13 mouse cellular contexts compared by ENCODE assay signal in the genomic region with DNA sequence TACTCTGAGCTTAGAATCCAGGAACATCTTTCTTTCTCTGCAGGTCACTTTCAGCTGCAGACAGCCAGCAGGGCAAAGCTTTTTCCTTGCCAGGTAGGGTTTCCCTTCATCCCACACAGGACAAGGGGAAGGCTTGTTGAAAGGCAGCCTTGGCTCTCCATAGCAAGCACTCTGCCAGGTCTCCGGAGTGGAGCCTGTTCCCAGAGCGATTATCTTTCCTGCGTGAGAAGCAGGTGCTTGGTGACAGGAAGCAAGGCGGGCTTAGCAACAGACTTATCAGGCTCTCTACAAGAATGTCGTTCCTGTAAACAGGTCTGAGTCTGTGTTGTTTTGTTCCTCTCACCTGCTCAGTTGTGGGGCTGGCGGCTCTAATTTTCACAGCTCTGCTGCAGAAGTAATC.
A peak's percentile ranks its signal among the peaks of the same experiment; 100 is the strongest.
DNase-seq lines count a peak whose midpoint lies in the region; ATAC-seq and TF ChIP-seq lines count a peak whose summit lies in the region.
"Had no signal": no experiment of that assay in that cellular context is flagged by ENCODE, and none has a peak within 500 bp of the region (broad histone marks: within the 10 kb centered on the region; RNA-seq: fewer than 3 reads in every experiment).

No protein-coding gene starts in this region.

- peak; percentile 24 for DNase-seq in gastrocnemius, adult 2 months
- no peak for DNase-seq in gastrocnemius, adult 18-20 months (ENCODE audit: low spot score)
- peak; percentile 61 for DNase-seq in brain, adult 2 months (ENCODE audit: low read depth, low spot score)
- DNase-seq in cerebellum, postnatal 36 days, result peak; percentile 41 to 44
- no peak for DNase-seq in embryo, embryonic 10.5 days (ENCODE audit: low spot score)
- no peak for DNase-seq in limb, embryonic 10.5 days (ENCODE audit: low spot score)
- no peak for DNase-seq in adrenal gland, postnatal 4 days (ENCODE audit: low spot score in 2 of 2)
- DNase-seq: adrenal gland, adult 2 months; B cell, adult 2 months; lung, adult 2 months; right cerebral cortex, adult 18-20 months had no signal

- 3% methylated on average over 6 of the region's 6 CpGs for WGBS in heart, embryonic 14.5 days
- 53% methylated on average over 6 of the region's 6 CpGs for WGBS in limb, embryonic 10.5 days

- no peaks in the 10 kb centered on the region for H3K27me3 ChIP-seq in heart, embryonic 14.5 days (ENCODE audit: control insufficient read depth, insufficient read depth, low read length)
- no peaks in the 10 kb centered on the region for H3K27me3 ChIP-seq in limb, embryonic 10.5 days (ENCODE audit: low read depth, poor library complexity, severe bottlenecking)

- H3K9ac ChIP-seq in heart, embryonic 14.5 days (ENCODE audit: low read length), result no peak overlapping the region

- no peaks in the 10 kb centered on the region for H3K9me3 ChIP-seq in heart, embryonic 14.5 days (ENCODE audit: control insufficient read depth, low read length)
- no peaks in the 10 kb centered on the region for H3K9me3 ChIP-seq in limb, embryonic 10.5 days (replicated peaks)

- H3K4me2 ChIP-seq in heart, embryonic 14.5 days (ENCODE audit: low read length), result no peak overlapping the region

- no peak overlapping the region for H3K4me3 ChIP-seq in gastrocnemius, adult 2 months
- H3K4me3 ChIP-seq in heart, embryonic 14.5 days (ENCODE audit: control insufficient read depth in 1 of 2, insufficient read depth in 1 of 2, low read depth in 1 of 2, low read length in 2 of 2), result no peak overlapping the region
- no peak overlapping the region for H3K4me3 ChIP-seq in limb, embryonic 10.5 days
- H3K4me3 ChIP-seq: myocyte had no signal

- peaks cover 4 to 8% of the 10 kb centered on the region in 2 experiments; a peak in 3 of 4 replicates for H3K4me1 ChIP-seq in heart, embryonic 14.5 days (ENCODE audit: control insufficient read depth in 2 of 2, insufficient read depth in 2 of 2, low read length in 2 of 2)
- peaks cover 20% of the 10 kb centered on the region for H3K4me1 ChIP-seq in limb, embryonic 10.5 days

- intact Hi-C loops in gastrocnemius, adult 2 months (cut with DNase I), result no loop called here

- TF ChIP-seq CTCF in gastrocnemius, adult 2 months (IDR thresholded peaks at IDR 0.05), result no peak

- no peak overlapping the region for H3K27ac ChIP-seq in gastrocnemius, adult 2 months
- H3K27ac ChIP-seq in heart, embryonic 14.5 days (replicated peaks in 1 of 2; ENCODE audit: control insufficient read depth in 1 of 2, insufficient read depth in 1 of 2, low read depth in 2 of 2, low read length in 2 of 2), result no peak overlapping the region
- H3K27ac ChIP-seq in limb, embryonic 10.5 days, result no peak overlapping the region

- ATAC-seq in heart, embryonic 14.5 days (ENCODE audit: insufficient number of reproducible peaks, insufficient read depth, low FRiP score, low read depth), result peak; percentile 35; the same call in 1 of the 2 replicates

- no peaks in the 10 kb centered on the region for H3K36me3 ChIP-seq in heart, embryonic 14.5 days (ENCODE audit: control insufficient read depth, insufficient read depth, low read length)
- H3K36me3 ChIP-seq in limb, embryonic 10.5 days, result no peaks in the 10 kb centered on the region

Comparison
In these comparisons a context has a peak if more than half of its experiments do, and no peak if none do; other contexts are left out.
1. DNase-seq: peak in gastrocnemius, adult 2 months (single experiment), brain, adult 2 months (single experiment) and cerebellum, postnatal 36 days (2 of 2); none in gastrocnemius, adult 18-20 months (single experiment), embryo, embryonic 10.5 days (single experiment), limb, embryonic 10.5 days (single experiment) and adrenal gland, postnatal 4 days (0 of 2).